Mouse (Mus musculus): ENCODE data around the gene Lmbr1l. TPM values are rescaled to one million over a fixed set of nuclear protein-coding genes. Genes with fewer than 3 reads are reported as not detected.

Lmbr1l gene
- 14.5 TPM in 2 replicates for polyA plus RNA-seq (2015; fragmentation: Nextera tagmentation; extraction: Ambion mirVana)

- Histone ChIP-seq H3K27ac (peak within 1 kb of the TSS; percentile 94), H3K9me3 (no peaks in the 10 kb centered on the region), H3K4me3 (replicated peaks) (peak within 1 kb of the TSS; percentile 93), H3K4me2 (peak within 1 kb of the TSS; percentile 88), H3K27me3 (replicated peaks) (no peaks in the 10 kb centered on the region), H3K4me1 (peaks cover 9% of the 10 kb centered on the region; the same call in 1 of the 2 replicates), H3K9ac (peak within 1 kb of the TSS; percentile 67), H3K36me3 (no peaks in the 10 kb centered on the region)
- WGBS: under 1% methylated on average over 82 of the region's 82 CpGs
- peak; percentile 99 for ATAC-seq (ENCODE audit: insufficient read depth, low FRiP score, low read depth)
These were observed at the start of gene Lmbr1l for GRCm38 (mm10) chr15:98917538-98918498. TSS of gene Lmbr1l (minus strand) at chr15:98918231.

- H3K9me3 ChIP-seq: no peaks in the 10 kb centered on the region
- no peaks in the 10 kb centered on the region for H3K4me1 ChIP-seq
- H3K4me2 ChIP-seq: no peak overlapping the region
- ATAC-seq (ENCODE audit: insufficient read depth, low FRiP score, low read depth): no peak
- no peaks in the 10 kb centered on the region for H3K36me3 ChIP-seq
- no peak overlapping the region for H3K27ac ChIP-seq
- no peak overlapping the region for H3K4me3 ChIP-seq (replicated peaks)
- WGBS: 69% methylated on average over 3 of the region's 3 CpGs
- H3K27me3 ChIP-seq (replicated peaks): no peaks in the 10 kb centered on the region
- no peak overlapping the region for H3K9ac ChIP-seq
These were observed 41.5 kb upstream of the Lmbr1l start for GRCm38 (mm10) chr15:98959531-98959930.

GRCm38 (mm10) chr15:98958901-98959420 is 40.9 kb upstream of the Lmbr1l start:
- Histone ChIP-seq H3K4me3 (replicated peaks) (no peak overlapping the region), H3K27me3 (replicated peaks) (no peaks in the 10 kb centered on the region), H3K36me3 (no peaks in the 10 kb centered on the region), H3K4me1 (peaks cover 1% of the 10 kb centered on the region; the same call in 1 of the 2 replicates), H3K9me3 (no peaks in the 10 kb centered on the region), H3K27ac (no peak overlapping the region), H3K9ac (no peak overlapping the region), H3K4me2 (no peak overlapping the region)
- 90% methylated on average over 4 of the region's 4 CpGs for WGBS
- ATAC-seq (ENCODE audit: insufficient read depth, low FRiP score, low read depth): no peak

- Histone ChIP-seq H3K4me2 (no peak overlapping the region), H3K36me3 (no peaks in the 10 kb centered on the region), H3K27ac (no peak overlapping the region), H3K4me1 (peaks cover 2% of the 10 kb centered on the region; the same call in 1 of the 2 replicates), H3K9me3 (no peaks in the 10 kb centered on the region), H3K4me3 (replicated peaks) (no peak overlapping the region), H3K27me3 (replicated peaks) (no peaks in the 10 kb centered on the region), H3K9ac (no peak overlapping the region)
- WGBS: 56% methylated on average over 5 of the region's 5 CpGs
- ATAC-seq (ENCODE audit: insufficient read depth, low FRiP score, low read depth): no peak
These were observed 39.4 kb upstream of the Lmbr1l start for GRCm38 (mm10) chr15:98957475-98957874.

- Histone ChIP-seq H3K36me3 (no peaks in the 10 kb centered on the region), H3K27me3 (replicated peaks) (no peaks in the 10 kb centered on the region), H3K4me2 (no peak overlapping the region), H3K4me1 (peaks cover 5% of the 10 kb centered on the region; the same call in 1 of the 2 replicates), H3K9ac (no peak overlapping the region), H3K9me3 (no peaks in the 10 kb centered on the region), H3K27ac (no peak overlapping the region), H3K4me3 (replicated peaks) (no peak overlapping the region)
- ATAC-seq (ENCODE audit: insufficient read depth, low FRiP score, low read depth): no peak
- WGBS: 89% methylated on average over 4 of the region's 4 CpGs
These were observed 38.0 kb upstream of the Lmbr1l start for GRCm38 (mm10) chr15:98956000-98956399.

GRCm38 (mm10) chr15:98955324-98955723 is 37.3 kb upstream of the Lmbr1l start:
- ATAC-seq (ENCODE audit: insufficient read depth, low FRiP score, low read depth): no peak
- Histone ChIP-seq H3K4me3 (replicated peaks) (no peak overlapping the region), H3K9me3 (no peaks in the 10 kb centered on the region), H3K36me3 (no peaks in the 10 kb centered on the region), H3K4me1 (peaks cover 5% of the 10 kb centered on the region; the same call in 1 of the 2 replicates), H3K27ac (0 out of 2 replicates have a peak overlapping the region, but pooled peaks have one; percentile 78), H3K9ac (no peak overlapping the region), H3K27me3 (replicated peaks) (no peaks in the 10 kb centered on the region), H3K4me2 (no peak overlapping the region)
- 72% methylated on average over 4 of the region's 4 CpGs for WGBS

- H3K27me3 ChIP-seq (replicated peaks): no peaks in the 10 kb centered on the region
- no peaks in the 10 kb centered on the region for H3K9me3 ChIP-seq
- H3K4me2 ChIP-seq: peak overlapping the region; percentile 32; the same call in 1 of the 2 replicates
- WGBS: 33% methylated on average over 14 of the region's 14 CpGs
- peak overlapping the region; percentile 78 for H3K27ac ChIP-seq
- H3K4me3 ChIP-seq (replicated peaks): no peak overlapping the region
- no peak overlapping the region for H3K9ac ChIP-seq
- peaks cover 5% of the 10 kb centered on the region; the same call in 1 of the 2 replicates for H3K4me1 ChIP-seq
- H3K36me3 ChIP-seq: no peaks in the 10 kb centered on the region
- no peak for ATAC-seq (ENCODE audit: insufficient read depth, low FRiP score, low read depth)
These were observed 36.6 kb upstream of the Lmbr1l start for GRCm38 (mm10) chr15:98954425-98955253.

GRCm38 (mm10) chr15:98953401-98954356 is 35.6 kb upstream of the Lmbr1l start, which contains the start of the genes Gm49450 and Tuba1a:
TSS of gene Gm49450 (minus strand) at chr15:98953551.
TSS of gene Tuba1a (minus strand) at chr15:98953703.
- Histone ChIP-seq H3K9me3 (no peaks in the 10 kb centered on the region), H3K4me3 (replicated peaks) (peak within 1 kb of the TSS; percentile 76), H3K4me1 (peaks cover 5% of the 10 kb centered on the region; the same call in 1 of the 2 replicates), H3K36me3 (no peaks in the 10 kb centered on the region), H3K27me3 (replicated peaks) (no peaks in the 10 kb centered on the region), H3K9ac (peak within 1 kb of the TSS; percentile 82), H3K27ac (peak within 1 kb of the TSS; percentile 97), H3K4me2 (peak within 1 kb of the TSS; percentile 62)
- WGBS: 5% methylated on average over 28 of the region's 28 CpGs
- peak; percentile 97 for ATAC-seq (ENCODE audit: insufficient read depth, low FRiP score, low read depth)

GRCm38 (mm10) chr15:98952751-98953400 is 34.8 kb upstream of the Lmbr1l start:
- Histone ChIP-seq H3K36me3 (no peaks in the 10 kb centered on the region), H3K9me3 (no peaks in the 10 kb centered on the region), H3K9ac (peak overlapping the region; percentile 82), H3K27ac (peak overlapping the region; percentile 97), H3K4me1 (peaks cover 5% of the 10 kb centered on the region; the same call in 1 of the 2 replicates), H3K4me2 (peak overlapping the region; percentile 62), H3K4me3 (replicated peaks) (peak overlapping the region; percentile 76), H3K27me3 (replicated peaks) (no peaks in the 10 kb centered on the region)
- WGBS: under 1% methylated on average over 41 of the region's 41 CpGs
- ATAC-seq (ENCODE audit: insufficient read depth, low FRiP score, low read depth): peak; percentile 64; the same call in 1 of the 2 replicates

GRCm38 (mm10) chr15:98952063-98952455 is 34.0 kb upstream of the Lmbr1l start:
- Histone ChIP-seq H3K4me3 (replicated peaks) (peak overlapping the region; percentile 76), H3K36me3 (no peaks in the 10 kb centered on the region), H3K9me3 (no peaks in the 10 kb centered on the region), H3K27ac (peak overlapping the region; percentile 36; the same call in 1 of the 2 replicates), H3K9ac (peak overlapping the region; percentile 11; the same call in 1 of the 2 replicates), H3K4me2 (peak overlapping the region; percentile 62), H3K27me3 (replicated peaks) (no peaks in the 10 kb centered on the region), H3K4me1 (peaks cover 5% of the 10 kb centered on the region; the same call in 1 of the 2 replicates)
- peak; percentile 16; the same call in 1 of the 2 replicates for ATAC-seq (ENCODE audit: insufficient read depth, low FRiP score, low read depth)
- 20% methylated on average over 5 of the region's 5 CpGs for WGBS

Data from stomach, embryonic 15.5 days (tissue).